Mouse (Mus musculus) natural killer cell, adult 2 months (primary cell): Measurements from ENCODE around the gene Mrm1.
"Not testable (repeated sequence)": the region's sequence is repeated elsewhere in the genome, so short reads cannot be mapped to it uniquely, and the experiment has no call there.

Experiments used
- DNase-seq, 2 experiments: peaks; one replicate each; pipeline ENCODE4 v3.0.0; 2022; ENCODE audit warnings: low spot score in 2 of 2

The Mrm1 gene

GRCm38 (mm10) chr11:84818961-84819692, at the start of gene Mrm1:
Mrm1 (minus strand) TSS chr11:84819515.
- peak; percentile 96 to 97 for DNase-seq

GRCm38 (mm10) chr11:84868786-84869259, 49.5 kb upstream of the Mrm1 start:
- DNase-seq: peak; percentile 7 to 20

- DNase-seq: no peak
Observed at GRCm38 (mm10) chr11:84867586-84867985, 48.3 kb upstream of the Mrm1 start.

GRCm38 (mm10) chr11:84865268-84865667, 46.0 kb upstream of the Mrm1 start:
- DNase-seq: no peak

- no peak for DNase-seq
Observed at GRCm38 (mm10) chr11:84855285-84855684, 36.0 kb upstream of the Mrm1 start.

GRCm38 (mm10) chr11:84847475-84848090, 28.3 kb upstream of the Mrm1 start:
- DNase-seq: no peak

GRCm38 (mm10) chr11:84846741-84847474, 27.6 kb upstream of the Mrm1 start:
- no peak for DNase-seq

- no peak for DNase-seq
Observed at GRCm38 (mm10) chr11:84839330-84839729, 20.0 kb upstream of the Mrm1 start.

GRCm38 (mm10) chr11:84829495-84829894, 10.2 kb upstream of the Mrm1 start:
- not testable (repeated sequence) for DNase-seq

- DNase-seq: peak; percentile 88 to 90
Observed at GRCm38 (mm10) chr11:84828516-84829399, 9.4 kb upstream of the Mrm1 start, which contains the start of gene Dhrs11. Dhrs11 (minus strand) TSS chr11:84828994.

GRCm38 (mm10) chr11:84827901-84828503, 8.7 kb upstream of the Mrm1 start:
- DNase-seq: no peak

GRCm38 (mm10) chr11:84827492-84827891, 8.2 kb upstream of the Mrm1 start:
- DNase-seq: no peak

- DNase-seq: no peak
Observed at GRCm38 (mm10) chr11:84826185-84826584, 6.9 kb upstream of the Mrm1 start.

- DNase-seq: no peak
Observed at GRCm38 (mm10) chr11:84825261-84825807, 6.0 kb upstream of the Mrm1 start.

- DNase-seq: no peak
Observed at GRCm38 (mm10) chr11:84823484-84823897, 4.2 kb upstream of the Mrm1 start.

GRCm38 (mm10) chr11:84822487-84822886, 3.2 kb upstream of the Mrm1 start:
- DNase-seq: no peak

- no peak for DNase-seq
Observed at GRCm38 (mm10) chr11:84821131-84821770, 1.9 kb upstream of the Mrm1 start.

GRCm38 (mm10) chr11:84818085-84818960, 992 bp downstream of the Mrm1 start:
- peak; percentile 76 to 81 for DNase-seq

- no peak for DNase-seq
Observed at GRCm38 (mm10) chr11:84817362-84817761, 2.0 kb downstream of the Mrm1 start.
